Mouse (Mus musculus) hindbrain, embryonic 15.5 days (tissue): ENCODE data around the gene Mroh9. TPM values are rescaled to one million over a fixed set of nuclear protein-coding genes. Genes with fewer than 3 reads are reported as not detected.

Source experiments
- ATAC-seq: fragments of 200-750 bp; cut with Nextera tagmentation; 2 replicates; pipeline ENCODE4 v1.8.0; 2017; ENCODE audit warnings: low read depth, moderate number of reproducible peaks, moderate TSS enrichment; ENCODE audit not compliant: low FRiP score
- H3K27ac ChIP-seq: fragments of 300-500 bp; sonication (generic); replicated peaks from 2 replicates; pipeline ENCODE4 v1.5.1; 2015; ENCODE audit warnings: mild to moderate bottlenecking, inconsistent platforms
- H3K27me3 ChIP-seq: fragments of 300-500 bp; sonication (generic); 2 replicates; pipeline ENCODE4 v1.6.1; 2015; ENCODE audit warnings: control low read depth, inconsistent platforms
- H3K36me3 ChIP-seq: fragments of 300-500 bp; sonication (generic); 2 replicates; pipeline ENCODE4 v1.6.1; 2015; ENCODE audit warnings: control low read depth, inconsistent platforms
- H3K4me1 ChIP-seq: fragments of 300-500 bp; sonication (generic); replicated peaks from 2 replicates; pipeline ENCODE4 v1.6.1; 2015; ENCODE audit warnings: control low read depth, inconsistent platforms
- H3K4me2 ChIP-seq: fragments of 300-500 bp; sonication (generic); 2 replicates; pipeline ENCODE4 v1.6.1; 2015; ENCODE audit warnings: moderate library complexity, mild to moderate bottlenecking, inconsistent platforms
- H3K4me3 ChIP-seq: fragments of 300-500 bp; sonication (generic); 2 replicates; pipeline ENCODE4 v1.5.1; 2015; ENCODE audit warnings: mild to moderate bottlenecking, inconsistent platforms
- H3K9ac ChIP-seq: fragments of 300-500 bp; sonication (generic); 2 replicates; pipeline ENCODE4 v1.6.1; 2015; ENCODE audit warnings: inconsistent platforms
- H3K9me3 ChIP-seq: fragments of 300-500 bp; sonication (generic); 2 replicates; pipeline ENCODE4 v1.6.1; 2016; ENCODE audit warnings: control low read depth, inconsistent platforms
- WGBS: fragments of 180-500 bp; shearing (Covaris S2); methylation state at CpG from one replicate; pipeline ENCODE4 v1.1.7; 2015; 5-methylcytosine and 5-hydroxymethylcytosine counted together
- polyA plus RNA-seq: library from polyadenylated mRNA; unstranded; fragments of >200 nt; fragmentation: Nextera tagmentation; extraction: Ambion mirVana; gene quantifications from 2 replicates; pipeline ENCODE4 v1.2.1, GENCODE M21; 2015

The Mroh9 gene
- not detected in 2 replicates for polyA plus RNA-seq

DNA sequence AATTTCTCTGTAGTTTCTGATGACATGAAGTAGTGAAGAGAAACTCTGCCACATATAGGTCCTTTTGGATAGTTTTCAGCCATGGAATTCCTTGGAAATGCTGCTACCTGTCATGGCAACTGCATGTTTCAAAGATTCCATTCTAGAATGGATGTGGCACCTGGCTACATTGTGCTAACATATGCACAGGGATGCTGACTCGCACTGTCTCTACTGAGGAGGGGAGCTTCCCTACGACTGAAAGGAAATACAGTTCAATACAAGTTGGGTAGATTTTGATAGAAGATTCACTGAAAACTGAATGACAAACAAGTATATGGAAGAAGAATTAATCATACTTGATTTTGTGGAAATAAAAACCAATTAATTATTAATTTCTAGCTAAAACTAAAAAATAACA is at the start of gene Mroh9:
Mroh9 (minus strand) TSS at position 101 of the 400 bp plus-strand sequence.
- Histone ChIP-seq H3K4me1 (no peaks in the 10 kb centered on the region), H3K27ac (no peak within 1 kb of the TSS), H3K27me3 (no peaks in the 10 kb centered on the region), H3K36me3 (no peaks in the 10 kb centered on the region), H3K4me2 (no peak within 1 kb of the TSS), H3K9ac (no peak within 1 kb of the TSS), H3K9me3 (no peaks in the 10 kb centered on the region), H3K4me3 (no peak within 1 kb of the TSS)
- ATAC-seq, result no peak
- WGBS, result 81% methylated on average over 2 of the region's 2 CpGs

DNA sequence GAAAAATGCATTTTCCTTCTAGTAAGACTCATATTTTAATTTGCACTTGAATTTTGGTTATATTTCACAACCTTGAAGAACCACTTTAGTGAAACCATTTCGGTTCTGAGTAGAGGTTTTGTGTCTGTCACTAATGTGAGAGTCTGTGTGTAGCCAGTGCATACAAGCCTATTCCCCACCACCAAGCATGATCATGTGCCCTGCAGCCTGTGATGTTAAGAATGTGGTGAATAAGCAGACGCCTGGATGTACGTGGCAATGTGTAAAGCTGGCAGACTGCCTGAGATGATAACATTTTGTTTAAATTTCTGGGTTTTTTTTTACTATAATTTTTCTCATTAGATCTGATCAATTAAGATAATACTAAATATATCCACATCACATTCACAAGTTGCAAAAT is 44.5 kb upstream of the Mroh9 start:
- H3K4me2 ChIP-seq, result no peak overlapping the region
- H3K27ac ChIP-seq, result no peak overlapping the region
- H3K27me3 ChIP-seq, result no peaks in the 10 kb centered on the region
- no peaks in the 10 kb centered on the region for H3K4me1 ChIP-seq
- no peaks in the 10 kb centered on the region for H3K36me3 ChIP-seq
- no peak overlapping the region for H3K4me3 ChIP-seq
- H3K9ac ChIP-seq, result no peak overlapping the region
- WGBS, result 66% methylated on average over 3 of the region's 3 CpGs
- no peak for ATAC-seq
- H3K9me3 ChIP-seq, result no peaks in the 10 kb centered on the region

DNA sequence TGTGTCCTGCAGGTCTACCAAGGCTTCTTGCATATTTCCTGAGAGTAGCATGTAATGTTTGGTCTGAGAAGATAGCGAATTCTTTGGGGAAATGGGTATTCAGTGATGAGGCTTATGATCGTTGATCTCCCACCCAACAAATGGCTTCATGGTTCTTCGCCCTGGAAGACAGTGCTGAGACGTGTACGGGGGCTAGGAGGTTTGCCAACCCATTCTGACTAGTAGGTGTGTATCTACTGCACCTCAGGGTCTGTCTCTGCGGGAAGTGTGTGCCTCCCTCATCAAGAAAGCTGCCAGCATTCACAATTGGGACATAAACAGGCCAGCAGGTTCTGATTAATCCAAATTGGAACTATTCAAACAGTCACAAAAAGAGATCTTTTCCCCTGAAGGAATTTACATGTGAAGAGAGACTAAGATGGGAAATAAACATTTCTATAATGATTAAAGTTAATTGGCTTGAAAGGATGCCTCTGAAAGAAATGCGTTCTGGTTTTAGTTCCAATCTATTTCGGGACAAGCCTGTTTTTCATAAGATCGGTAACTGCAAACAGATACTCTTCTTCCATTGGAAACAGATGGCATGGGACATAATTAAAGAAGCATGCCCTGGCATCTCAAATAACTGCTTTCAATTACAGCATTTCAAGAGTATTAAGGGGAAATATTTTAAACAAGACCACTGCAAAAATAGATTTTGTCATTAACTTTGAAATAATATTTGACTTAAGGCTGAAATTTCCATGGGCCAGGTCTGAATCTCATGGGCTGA is 43.8 kb upstream of the Mroh9 start:
- Histone ChIP-seq H3K9ac (no peak overlapping the region), H3K36me3 (no peaks in the 10 kb centered on the region), H3K4me3 (no peak overlapping the region), H3K9me3 (no peaks in the 10 kb centered on the region), H3K27me3 (no peaks in the 10 kb centered on the region), H3K4me1 (no peaks in the 10 kb centered on the region), H3K27ac (no peak overlapping the region), H3K4me2 (no peak overlapping the region)
- no peak for ATAC-seq
- WGBS, result 64% methylated on average over 9 of the region's 9 CpGs

DNA sequence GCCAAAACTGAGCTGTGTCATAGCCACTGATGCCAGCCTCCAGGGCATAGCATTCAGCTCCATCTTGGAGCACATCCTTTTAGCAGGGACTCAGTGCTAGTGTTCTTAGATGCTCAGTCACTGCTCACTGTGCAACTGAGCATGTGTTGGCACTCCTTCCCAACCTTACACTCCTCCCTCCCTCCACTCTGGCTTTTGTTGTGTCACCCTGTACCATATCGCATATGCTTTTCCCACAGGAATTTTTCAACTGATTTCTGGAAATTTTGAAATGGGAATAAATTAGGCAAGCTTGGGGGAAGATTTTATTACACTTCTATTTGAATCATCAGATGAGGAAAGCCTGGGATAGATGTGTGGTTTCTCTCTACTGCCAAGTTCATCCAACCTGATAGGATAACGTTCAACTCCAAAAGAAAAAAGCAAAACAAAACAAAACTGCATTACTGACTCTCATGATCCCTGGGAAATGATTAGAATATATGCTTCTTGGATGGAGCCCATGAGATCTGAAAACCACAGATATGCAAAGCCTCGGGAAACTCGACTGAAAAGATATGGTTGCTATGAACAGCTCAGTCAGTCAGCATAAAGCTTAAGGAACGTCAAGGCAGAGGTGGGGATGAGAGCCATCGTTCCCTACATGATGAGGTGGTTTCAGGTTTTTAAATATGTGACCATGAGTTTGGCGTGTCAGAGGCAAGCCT is 40.9 kb upstream of the Mroh9 start:
- H3K9ac ChIP-seq, result no peak overlapping the region
- H3K27me3 ChIP-seq, result no peaks in the 10 kb centered on the region
- H3K4me3 ChIP-seq, result no peak overlapping the region
- no peak for ATAC-seq
- H3K36me3 ChIP-seq, result no peaks in the 10 kb centered on the region
- no peaks in the 10 kb centered on the region for H3K4me1 ChIP-seq
- H3K4me2 ChIP-seq, result no peak overlapping the region
- H3K9me3 ChIP-seq, result no peaks in the 10 kb centered on the region
- no peak overlapping the region for H3K27ac ChIP-seq
- WGBS, result 84% methylated on average over 7 of the region's 7 CpGs

DNA sequence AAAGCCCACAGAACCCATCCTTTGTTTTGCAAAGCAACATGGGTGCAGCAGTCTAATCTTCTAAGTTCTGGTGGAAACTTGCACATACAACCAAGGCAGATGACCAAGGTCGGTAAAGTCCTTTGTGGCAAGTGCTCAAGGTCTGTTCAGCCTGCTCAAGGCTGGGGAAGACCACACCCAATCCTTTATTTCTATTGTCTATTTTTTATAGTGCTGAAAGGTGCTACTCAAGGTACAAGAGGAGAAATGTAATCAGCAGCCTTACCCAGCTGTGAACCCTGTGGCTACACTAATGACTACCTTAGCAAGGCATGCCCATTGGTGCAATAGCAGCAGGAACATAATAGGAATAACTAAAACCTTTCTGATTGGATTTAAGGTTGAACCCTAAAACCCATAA is 36.9 kb upstream of the Mroh9 start:
- ATAC-seq, result no peak
- WGBS, result 88% methylated on average over 1 of the region's 1 CpGs

DNA sequence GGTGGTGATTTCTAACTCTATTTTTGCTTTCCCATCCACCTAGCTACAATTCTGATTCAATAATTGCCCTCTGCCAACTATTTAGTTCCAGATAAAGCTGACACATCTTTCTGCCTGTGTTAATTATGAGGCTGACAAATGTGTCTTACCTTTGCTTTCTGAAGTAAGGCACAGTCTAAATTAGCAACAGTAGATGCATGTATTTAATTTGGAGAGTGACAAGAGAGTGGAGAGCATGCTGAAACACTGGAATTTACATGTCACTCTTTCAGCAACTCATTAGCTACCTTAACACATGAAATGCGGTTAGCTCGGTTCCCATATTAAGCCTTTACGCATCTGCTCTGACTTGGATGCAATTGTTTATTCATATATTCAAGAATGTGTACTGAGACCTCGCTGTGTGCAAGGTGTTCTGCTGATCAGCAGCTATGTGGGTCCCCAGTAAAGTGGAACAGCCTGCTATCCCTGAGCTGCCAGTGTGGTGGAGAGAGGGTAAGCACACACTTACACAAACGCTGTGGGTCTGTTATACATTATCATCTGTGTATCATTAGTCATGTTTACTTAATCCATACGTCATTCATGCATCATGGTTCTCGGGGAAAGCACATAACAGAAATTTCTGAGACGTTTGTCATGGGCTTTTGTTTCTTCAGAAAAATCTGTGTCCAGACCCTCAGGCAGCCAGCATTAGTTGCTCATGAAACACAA is 28.1 kb upstream of the Mroh9 start:
- Histone ChIP-seq H3K4me1 (no peaks in the 10 kb centered on the region), H3K36me3 (no peaks in the 10 kb centered on the region), H3K27me3 (no peaks in the 10 kb centered on the region), H3K9me3 (no peaks in the 10 kb centered on the region), H3K4me2 (no peak overlapping the region), H3K4me3 (no peak overlapping the region), H3K27ac (no peak overlapping the region), H3K9ac (no peak overlapping the region)
- 67% methylated on average over 8 of the region's 8 CpGs for WGBS
- ATAC-seq, result no peak

More for the DNA sequence above, 36.9 kb upstream of the Mroh9 start:
- Histone ChIP-seq H3K4me2 (no peak overlapping the region), H3K27me3 (no peaks in the 10 kb centered on the region), H3K4me3 (no peak overlapping the region), H3K9me3 (no peaks in the 10 kb centered on the region), H3K4me1 (no peaks in the 10 kb centered on the region), H3K9ac (no peak overlapping the region), H3K36me3 (no peaks in the 10 kb centered on the region), H3K27ac (no peak overlapping the region)

DNA sequence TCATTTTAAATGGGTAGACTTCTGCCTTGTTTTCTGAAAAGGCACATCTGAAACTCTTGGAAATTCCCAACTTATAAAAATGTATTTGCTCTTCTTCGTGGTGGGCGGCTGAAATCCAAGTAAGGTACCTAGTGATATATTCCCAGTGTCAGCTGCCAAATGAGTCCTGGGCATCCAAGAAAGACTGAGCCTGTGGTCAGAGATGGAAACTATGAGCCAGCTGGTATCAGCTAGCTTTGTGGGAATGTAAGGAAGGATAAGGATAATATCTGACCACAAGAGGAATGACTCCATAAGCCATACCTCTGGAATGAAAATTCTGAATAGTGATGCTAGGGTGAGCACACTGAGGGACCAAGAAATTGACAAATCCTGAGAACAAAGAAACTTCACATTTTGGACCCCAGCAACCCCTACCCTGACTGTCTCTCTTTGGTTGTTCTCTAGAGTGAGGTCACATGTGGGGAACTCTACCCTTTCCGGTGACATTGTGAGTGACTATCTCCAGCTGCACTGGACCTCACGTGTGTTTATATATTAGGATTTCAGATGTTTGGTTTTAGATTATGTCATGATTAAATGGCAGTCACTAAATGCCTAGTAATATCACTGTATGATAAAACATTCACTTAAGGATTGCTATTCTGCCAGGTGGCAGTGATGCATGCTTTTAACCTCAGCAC is 27.2 kb upstream of the Mroh9 start:
- Histone ChIP-seq H3K4me2 (no peak overlapping the region), H3K9ac (no peak overlapping the region), H3K27me3 (no peaks in the 10 kb centered on the region), H3K4me1 (no peaks in the 10 kb centered on the region), H3K4me3 (no peak overlapping the region), H3K27ac (no peak overlapping the region), H3K36me3 (no peaks in the 10 kb centered on the region), H3K9me3 (no peaks in the 10 kb centered on the region)
- ATAC-seq, result no peak
- WGBS, result 90% methylated on average over 4 of the region's 4 CpGs

DNA sequence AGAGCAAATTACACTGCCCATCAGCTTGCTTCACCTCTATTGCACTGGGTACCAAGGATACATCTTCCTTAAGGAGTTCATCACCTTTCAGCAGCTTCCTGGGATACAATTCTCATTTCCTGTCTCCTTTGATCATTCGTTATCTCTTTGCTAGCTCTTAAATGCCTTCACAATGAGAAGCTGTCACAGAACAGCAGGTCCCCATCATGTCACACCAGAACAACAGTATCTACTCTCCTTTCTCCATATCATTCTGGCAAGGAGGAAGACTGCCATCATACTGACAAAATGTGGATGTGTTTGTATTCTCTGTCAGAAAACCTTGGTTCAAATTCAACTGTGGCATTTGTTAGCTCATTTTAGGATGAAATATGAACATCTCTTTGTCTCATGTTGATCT is 19.5 kb upstream of the Mroh9 start:
- Histone ChIP-seq H3K9me3 (no peaks in the 10 kb centered on the region), H3K27me3 (no peaks in the 10 kb centered on the region), H3K4me1 (no peaks in the 10 kb centered on the region), H3K4me2 (no peak overlapping the region), H3K4me3 (no peak overlapping the region), H3K9ac (no peak overlapping the region), H3K27ac (no peak overlapping the region), H3K36me3 (no peaks in the 10 kb centered on the region)
- no peak for ATAC-seq
- 64% methylated on average over 1 of the region's 1 CpGs for WGBS

DNA sequence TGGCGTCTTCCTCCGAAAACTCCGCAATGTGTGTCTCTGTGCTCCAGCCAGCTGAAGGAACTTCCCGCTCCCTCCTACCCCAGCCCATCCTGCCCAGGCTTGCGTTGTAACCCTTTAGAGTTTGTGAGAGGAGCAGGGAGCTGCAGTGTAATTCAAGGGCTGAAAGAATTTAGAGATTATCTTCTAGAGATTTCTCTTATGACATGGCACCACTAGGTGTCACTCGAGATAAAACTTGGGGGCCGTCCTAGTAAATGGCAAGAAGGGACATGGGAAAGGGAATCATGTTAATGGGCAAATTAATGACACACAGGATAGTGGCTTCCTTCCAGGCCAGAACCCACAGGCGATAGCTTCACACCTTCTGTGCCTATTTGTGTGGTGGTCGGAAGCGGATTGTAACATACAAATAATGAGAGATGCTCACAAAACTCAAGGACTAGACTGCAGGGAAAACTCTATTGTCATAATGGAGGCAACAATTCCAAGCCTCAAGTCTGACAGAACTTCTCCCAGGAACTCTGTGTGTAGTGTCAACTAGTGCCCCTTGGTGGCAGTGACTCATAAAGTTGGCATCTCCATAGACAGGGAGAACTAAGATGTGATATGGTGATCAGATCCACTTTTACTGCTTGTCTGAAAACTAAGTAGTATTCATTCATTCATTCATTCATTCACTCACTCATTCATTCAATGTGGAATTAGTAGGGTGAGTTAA is 6.1 kb upstream of the Mroh9 start:
- Histone ChIP-seq H3K4me1 (no peaks in the 10 kb centered on the region), H3K9ac (no peak overlapping the region), H3K4me2 (no peak overlapping the region), H3K27me3 (no peaks in the 10 kb centered on the region), H3K36me3 (no peaks in the 10 kb centered on the region), H3K4me3 (no peak overlapping the region), H3K27ac (no peak overlapping the region), H3K9me3 (no peaks in the 10 kb centered on the region)
- WGBS, result 57% methylated on average over 10 of the region's 10 CpGs
- ATAC-seq, result 0 out of 2 replicates have a peak, but pooled peaks have one; percentile 38

DNA sequence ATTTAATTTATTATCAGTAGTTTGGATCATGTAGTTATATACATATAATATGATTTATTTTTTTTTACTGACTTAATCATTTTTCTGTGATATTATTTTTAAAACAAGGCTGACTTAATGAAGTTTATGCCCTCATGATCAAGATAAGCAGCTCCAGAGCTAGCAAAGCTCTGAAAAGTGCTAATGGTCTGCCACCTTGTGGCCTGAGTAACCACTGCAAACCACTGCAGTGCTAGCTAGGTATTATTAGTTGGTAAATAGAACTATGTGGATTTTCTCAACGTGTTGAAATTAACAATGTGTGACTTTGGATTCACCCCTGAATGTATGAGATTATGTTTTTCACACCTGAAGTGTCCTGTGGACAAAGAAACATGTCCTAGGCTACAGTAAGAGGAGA is 15.0 kb downstream of the Mroh9 start:
- Histone ChIP-seq H3K9me3 (no peaks in the 10 kb centered on the region), H3K4me2 (no peak overlapping the region), H3K4me1 (no peaks in the 10 kb centered on the region), H3K27me3 (no peaks in the 10 kb centered on the region), H3K9ac (no peak overlapping the region), H3K4me3 (no peak overlapping the region), H3K27ac (no peak overlapping the region), H3K36me3 (no peaks in the 10 kb centered on the region)
- ATAC-seq, result peak; percentile 90
- WGBS, result 5% methylated on average over 1 of the region's 1 CpGs

DNA sequence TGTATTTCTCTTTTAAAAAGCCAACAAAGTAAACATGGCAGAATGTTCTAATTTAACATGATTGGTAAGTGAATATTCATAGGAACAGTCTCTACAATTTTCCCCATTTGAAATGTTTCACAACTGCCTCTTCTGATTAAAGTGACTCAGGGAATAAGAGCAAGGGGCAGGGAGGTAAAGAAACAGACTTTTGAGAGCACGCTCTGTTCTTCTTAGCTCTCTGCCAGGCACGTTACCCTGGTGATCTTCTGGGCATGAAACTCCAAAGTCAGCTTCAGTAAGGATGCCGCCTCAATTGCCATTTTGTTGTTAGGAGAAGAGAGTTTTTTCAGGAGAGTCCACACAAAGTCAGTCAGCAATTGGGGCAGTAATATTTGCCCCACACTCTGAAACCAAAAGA is 25.1 kb downstream of the Mroh9 start:
- WGBS, result 68% methylated on average over 3 of the region's 3 CpGs
- ATAC-seq, result no peak
- Histone ChIP-seq H3K4me1 (no peaks in the 10 kb centered on the region), H3K9ac (no peak overlapping the region), H3K27ac (no peak overlapping the region), H3K4me3 (no peak overlapping the region), H3K36me3 (no peaks in the 10 kb centered on the region), H3K9me3 (no peaks in the 10 kb centered on the region), H3K4me2 (no peak overlapping the region), H3K27me3 (no peaks in the 10 kb centered on the region)
